Mouse (Mus musculus) cerebellum, adult 2 months (tissue): ENCODE results near the gene Slc39a7. TPM values are rescaled to one million over a fixed set of nuclear protein-coding genes. Genes with fewer than 3 reads are reported as not detected.

Experiments
- DNase-seq, 2 experiments: peaks; one replicate each; pipeline ENCODE4 v3.0.0; 2021
- H3K27ac ChIP-seq: fragments of 200-500 bp; 2 replicates; pipeline ENCODE4 v1.5.1; 2012; ENCODE audit warnings: low read length, control low read depth, inconsistent platforms; ENCODE audit not compliant: insufficient read depth
- H3K27me3 ChIP-seq: fragments of 200-500 bp; 2 replicates; pipeline ENCODE4 v1.6.1; 2012; ENCODE audit warnings: inconsistent platforms, mild to moderate bottlenecking, low read length, moderate library complexity; ENCODE audit not compliant: control insufficient read depth, insufficient read depth
- H3K4me1 ChIP-seq: fragments of 200-500 bp; 2 replicates; pipeline ENCODE4 v1.6.1; 2011; ENCODE audit warnings: low read length; ENCODE audit not compliant: control insufficient read depth, insufficient read depth
- H3K4me3 ChIP-seq: fragments of 200-500 bp; replicated peaks from 2 replicates; pipeline ENCODE3; 2011; ENCODE audit warnings: mild to moderate bottlenecking, low read depth, low read length, control low read depth; ENCODE audit not compliant: insufficient read depth
- CTCF ChIP-seq: fragments of 200-500 bp; IDR thresholded peaks from 2 replicates; pipeline ENCODE4 v1.5.1; 2011; ENCODE audit warnings: low read depth, mild to moderate bottlenecking, control low read depth, low read length, moderate library complexity, borderline replicate concordance; ENCODE audit not compliant: insufficient read depth
- POLR2A ChIP-seq: fragments of 200-500 bp; IDR thresholded peaks from 2 replicates; pipeline ENCODE4 v1.6.1; 2011; ENCODE audit warnings: low read length, control low read depth, borderline replicate concordance; ENCODE audit not compliant: insufficient read depth
- WGBS: fragments of 180-500 bp; shearing (Covaris S2); methylation state at CpG from one replicate; pipeline ENCODE4 v1.1.7; 2018; 5-methylcytosine and 5-hydroxymethylcytosine counted together
- polyA plus RNA-seq: library from polyadenylated mRNA; depleted of rRNA; stranded (reverse); fragments of >200 nt; gene quantifications from 2 replicates; pipeline ENCODE4 v1.2.3, GENCODE M21; 2012

The Slc39a7 gene
- polyA plus RNA-seq, 1 experiment = 120 TPM

- peak in 1 of 2 experiments; percentile 15 for DNase-seq
- no peak for TF ChIP-seq POLR2A
- no peak for TF ChIP-seq CTCF
- Histone ChIP-seq H3K4me1 (peaks cover 33% of the 10 kb centered on the region), H3K27ac (no peak overlapping the region), H3K4me3 (no peak overlapping the region), H3K27me3 (no peaks in the 10 kb centered on the region)
- WGBS = 80% methylated on average over 18 of the region's 18 CpGs
These were observed 2.2 kb downstream of the Slc39a7 start for GRCm38 (mm10) chr17:34029150-34029889.

GRCm38 (mm10) chr17:34028501-34029149, 2.9 kb downstream of the Slc39a7 start:
- 33% methylated on average over 17 of the region's 17 CpGs for WGBS
- Histone ChIP-seq H3K27ac (no peak overlapping the region), H3K4me3 (no peak overlapping the region)

GRCm38 (mm10) chr17:34027656-34028223, 3.7 kb downstream of the Slc39a7 start, which contains the start of gene H2-Ke6:
H2-Ke6 (minus strand) TSS chr17:34028060.
- no peaks in the 10 kb centered on the region for H3K27me3 ChIP-seq
- peaks cover 30% of the 10 kb centered on the region for H3K4me1 ChIP-seq
- WGBS = under 1% methylated on average over 49 of the region's 49 CpGs
- no peak for TF ChIP-seq CTCF
- TF ChIP-seq POLR2A = peak; percentile 54; the same call in 1 of the 2 replicates
- DNase-seq = peak; percentile 89 to 90
- 0 out of 2 replicates have a peak within 1 kb of the TSS, but pooled peaks have one; percentile 16 for H3K27ac ChIP-seq
- peak within 1 kb of the TSS; percentile 65 for H3K4me3 ChIP-seq

More at GRCm38 (mm10) chr17:34028501-34029149, 2.9 kb downstream of the Slc39a7 start:
- Histone ChIP-seq H3K27me3 (no peaks in the 10 kb centered on the region), H3K4me1 (peaks cover 33% of the 10 kb centered on the region)
- peak; percentile 25 to 27 for DNase-seq
- TF ChIP-seq POLR2A = no peak
- no peak for TF ChIP-seq CTCF

GRCm38 (mm10) chr17:34026917-34027655, 4.4 kb downstream of the Slc39a7 start:
- 5% methylated on average over 36 of the region's 36 CpGs for WGBS
- H3K27ac ChIP-seq = 0 out of 2 replicates have a peak overlapping the region, but pooled peaks have one; percentile 16
- peaks cover 26% of the 10 kb centered on the region for H3K4me1 ChIP-seq
- DNase-seq = peak in 1 of 2 experiments; percentile 50
- no peak for TF ChIP-seq POLR2A
- no peak for TF ChIP-seq CTCF
- H3K4me3 ChIP-seq = peak overlapping the region; percentile 65
- no peaks in the 10 kb centered on the region for H3K27me3 ChIP-seq

- WGBS = 29% methylated on average over 2 of the region's 2 CpGs
- peak in 1 of 2 experiments; percentile 22 for DNase-seq
- TF ChIP-seq CTCF (no peak), POLR2A (no peak)
- Histone ChIP-seq H3K4me3 (no peak overlapping the region), H3K4me1 (peaks cover 26% of the 10 kb centered on the region), H3K27ac (no peak overlapping the region), H3K27me3 (no peaks in the 10 kb centered on the region)
These were observed 5.3 kb downstream of the Slc39a7 start for GRCm38 (mm10) chr17:34026221-34026620.

- Histone ChIP-seq H3K27ac (no peak overlapping the region), H3K4me3 (no peak overlapping the region), H3K27me3 (no peaks in the 10 kb centered on the region), H3K4me1 (peaks cover 25% of the 10 kb centered on the region)
- DNase-seq = peak; percentile 23 to 31
- WGBS = 16% methylated on average over 7 of the region's 7 CpGs
- TF ChIP-seq CTCF (no peak), POLR2A (no peak)
These were observed 5.7 kb downstream of the Slc39a7 start for GRCm38 (mm10) chr17:34025756-34026151.
